Mouse (Mus musculus) heart, embryonic 12.5 days (tissue): ENCODE data around the gene Sec14l5. TPM values are rescaled to one million over a fixed set of nuclear protein-coding genes. Genes with fewer than 3 reads are reported as not detected.
A peak's percentile ranks its signal among the peaks of the same experiment; 100 is the strongest.

Experiments used
- ATAC-seq: fragments of 200-750 bp; cut with Nextera tagmentation; 2 replicates; pipeline ENCODE4 v1.8.0; 2017; ENCODE audit warnings: moderate TSS enrichment, moderate library complexity; ENCODE audit not compliant: insufficient number of reproducible peaks, low FRiP score
- H3K27ac ChIP-seq: fragments of 300-500 bp; sonication (generic); 2 replicates; pipeline ENCODE4 v1.5.1; 2016; ENCODE audit warnings: mild to moderate bottlenecking, moderate library complexity; ENCODE audit not compliant: poor library complexity, severe bottlenecking
- H3K27me3 ChIP-seq: fragments of 300-500 bp; sonication (generic); replicated peaks from 2 replicates; pipeline ENCODE4 v1.6.1; 2016; ENCODE audit warnings: mild to moderate bottlenecking, moderate library complexity
- H3K36me3 ChIP-seq: fragments of 300-500 bp; sonication (generic); 2 replicates; pipeline ENCODE4 v1.6.1; 2016; ENCODE audit warnings: mild to moderate bottlenecking, moderate library complexity
- H3K4me1 ChIP-seq: fragments of 300-500 bp; sonication (generic); replicated peaks from 2 replicates; pipeline ENCODE4 v1.6.1; 2016; ENCODE audit warnings: mild to moderate bottlenecking
- H3K4me2 ChIP-seq: fragments of 300-500 bp; sonication (generic); 2 replicates; pipeline ENCODE4 v1.6.1; 2016; ENCODE audit warnings: mild to moderate bottlenecking, moderate library complexity
- H3K4me3 ChIP-seq: fragments of 300-500 bp; sonication (generic); 2 replicates; pipeline ENCODE4 v1.5.1; 2016; ENCODE audit warnings: mild to moderate bottlenecking
- H3K9ac ChIP-seq: fragments of 300-500 bp; sonication (generic); 2 replicates; pipeline ENCODE4 v1.6.1; 2016; ENCODE audit warnings: mild to moderate bottlenecking, moderate library complexity
- H3K9me3 ChIP-seq: fragments of 300-500 bp; sonication (generic); replicated peaks from 2 replicates; pipeline ENCODE4 v1.6.1; 2016; ENCODE audit warnings: mild to moderate bottlenecking, moderate library complexity
- WGBS: fragments of 180-500 bp; shearing (Covaris S2); methylation state at CpG from one replicate; pipeline ENCODE4 v1.1.7; 2016; 5-methylcytosine and 5-hydroxymethylcytosine counted together
- polyA plus RNA-seq: library from polyadenylated mRNA; unstranded; fragments of >200 nt; fragmentation: Nextera tagmentation; extraction: Ambion mirVana; gene quantifications from 2 replicates; pipeline ENCODE4 v1.2.1, GENCODE M21; 2016

Gene Sec14l5
- polyA plus RNA-seq, 1 experiment from 2014 or later: not detected

DNA sequence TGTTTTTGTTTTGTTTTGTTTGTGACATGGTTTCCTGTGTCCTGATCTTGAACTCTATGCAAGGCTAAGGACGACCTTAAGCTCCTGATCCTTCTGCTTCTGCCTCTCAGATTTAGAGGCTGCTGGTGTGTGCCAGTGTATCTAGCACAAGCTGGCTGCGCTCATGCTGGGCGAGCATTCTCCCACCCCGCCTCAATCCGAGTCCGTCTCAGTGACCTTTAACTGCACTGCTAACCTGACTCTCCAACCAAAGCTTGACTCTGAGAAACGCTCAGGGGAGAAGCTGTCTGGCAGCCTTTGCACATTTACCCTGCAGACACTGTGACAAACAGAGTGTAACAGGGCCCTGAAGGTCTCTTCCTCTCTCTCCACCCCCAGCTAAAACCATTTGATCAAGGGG, 38.8 kb downstream of the Sec14l5 start:
- H3K27ac ChIP-seq: no peak overlapping the region

DNA sequence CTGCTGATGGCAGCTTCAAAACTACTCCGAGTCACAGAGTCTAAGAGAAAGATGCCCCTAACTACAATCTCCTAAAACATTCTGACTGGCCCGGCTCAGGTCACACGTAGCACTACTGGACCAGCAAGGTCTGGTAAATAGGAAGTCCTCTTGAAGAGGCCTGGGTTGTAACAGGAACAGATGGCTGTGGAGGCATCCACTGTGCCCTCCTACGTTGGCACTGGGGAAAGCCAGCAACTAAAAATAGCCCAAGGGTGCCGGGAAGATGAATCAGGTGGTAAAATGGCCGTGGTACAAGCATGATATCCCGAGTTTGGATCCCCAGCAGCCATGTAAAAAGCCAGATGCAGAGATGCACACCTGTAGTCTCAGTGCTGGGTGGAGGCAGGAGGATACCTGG, 39.3 kb downstream of the Sec14l5 start:
- WGBS: 47% methylated on average over 7 of the region's 7 CpGs
- H3K4me3 ChIP-seq: no peak overlapping the region
- H3K9ac ChIP-seq: no peak overlapping the region
- no peak for ATAC-seq
- H3K27me3 ChIP-seq: peaks cover 31% of the 10 kb centered on the region; the same call in 1 of the 2 replicates
- no peak overlapping the region for H3K27ac ChIP-seq
- no peak overlapping the region for H3K4me2 ChIP-seq
- no peaks in the 10 kb centered on the region for H3K36me3 ChIP-seq
- peaks cover 9% of the 10 kb centered on the region for H3K4me1 ChIP-seq
- no peaks in the 10 kb centered on the region for H3K9me3 ChIP-seq

More for the DNA sequence above, 38.8 kb downstream of the Sec14l5 start:
- Histone ChIP-seq H3K27me3 (peaks cover 34% of the 10 kb centered on the region), H3K4me1 (peaks cover 9% of the 10 kb centered on the region), H3K4me2 (no peak overlapping the region), H3K36me3 (no peaks in the 10 kb centered on the region), H3K9ac (no peak overlapping the region), H3K9me3 (no peaks in the 10 kb centered on the region), H3K4me3 (no peak overlapping the region)
- WGBS: 66% methylated on average over 7 of the region's 7 CpGs
- no peak for ATAC-seq

DNA sequence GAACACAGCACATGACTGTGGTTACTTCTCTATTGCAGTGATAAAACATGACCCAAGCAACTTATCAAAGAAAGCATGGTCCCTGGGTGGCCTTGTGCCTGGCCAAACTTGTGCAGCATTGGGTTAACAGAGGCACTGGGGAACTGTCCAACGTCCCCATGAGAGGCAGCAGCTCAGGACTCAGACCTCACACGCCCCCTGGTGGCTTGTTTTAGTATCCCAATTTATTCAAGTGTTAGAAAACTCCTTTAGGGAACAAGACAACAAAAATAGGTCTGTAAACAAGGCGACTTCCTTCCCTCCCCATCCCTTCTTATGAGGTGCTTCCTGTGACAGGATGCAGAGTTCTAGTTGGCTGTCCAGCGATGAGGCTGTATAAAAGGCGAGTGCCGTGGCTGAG, 48.2 kb downstream of the Sec14l5 start:
- no peaks in the 10 kb centered on the region for H3K4me1 ChIP-seq
- no peak overlapping the region for H3K27ac ChIP-seq
- peaks cover 30% of the 10 kb centered on the region for H3K36me3 ChIP-seq
- 20% methylated on average over 6 of the region's 6 CpGs for WGBS
- ATAC-seq: no peak
- H3K9ac ChIP-seq: peak overlapping the region; percentile 14; the same call in 1 of the 2 replicates
- no peaks in the 10 kb centered on the region for H3K9me3 ChIP-seq
- no peaks in the 10 kb centered on the region for H3K27me3 ChIP-seq
- no peak overlapping the region for H3K4me3 ChIP-seq
- no peak overlapping the region for H3K4me2 ChIP-seq

DNA sequence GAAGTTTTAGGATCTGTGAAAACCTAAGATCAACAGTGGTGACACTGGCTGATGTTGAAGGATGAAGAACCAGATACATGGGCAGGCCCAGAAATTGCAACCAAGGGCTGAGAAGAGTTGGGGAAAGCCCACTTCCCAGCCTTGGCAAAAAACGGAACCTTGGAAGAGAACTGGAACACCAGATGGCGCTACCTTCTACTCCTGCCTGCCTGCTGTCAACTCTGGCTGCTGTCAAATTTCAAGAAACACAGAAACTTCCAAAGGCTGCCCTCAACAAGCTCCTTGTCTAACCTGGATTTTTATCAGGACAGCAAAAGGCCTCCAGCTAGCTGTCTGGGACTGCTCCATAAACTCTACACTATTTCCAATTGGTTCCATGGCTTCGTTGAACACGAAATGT, 55.8 kb downstream of the Sec14l5 start:
- Histone ChIP-seq H3K9me3 (no peaks in the 10 kb centered on the region), H3K4me3 (peak overlapping the region; percentile 71), H3K9ac (no peak overlapping the region; the same call in 1 of the 2 replicates), H3K27me3 (no peaks in the 10 kb centered on the region), H3K4me1 (peaks cover 11% of the 10 kb centered on the region; the same call in 1 of the 2 replicates), H3K27ac (no peak overlapping the region), H3K36me3 (peaks cover 27% of the 10 kb centered on the region), H3K4me2 (peak overlapping the region; percentile 98)
- no peak for ATAC-seq
- 10% methylated on average over 4 of the region's 4 CpGs for WGBS

DNA sequence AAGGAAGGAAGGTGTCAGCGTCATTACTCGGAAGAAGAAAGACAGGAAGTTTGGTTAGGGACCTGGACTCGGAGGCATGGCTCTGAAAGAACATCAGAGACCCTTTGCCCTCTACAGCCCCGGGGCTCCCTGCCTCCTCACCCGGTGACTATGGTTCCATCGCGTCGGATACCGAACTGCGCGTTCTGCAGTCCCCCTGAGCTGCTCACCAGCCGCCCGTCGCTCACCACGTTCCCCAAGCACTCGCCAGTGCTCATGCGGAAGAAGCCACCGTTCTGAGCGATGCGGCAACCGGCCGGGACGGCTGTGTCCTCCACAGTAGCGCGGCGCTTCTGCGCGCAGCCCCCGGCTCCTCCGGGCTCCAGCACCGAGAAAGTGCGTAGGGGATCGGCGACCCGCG, 56.3 kb downstream of the Sec14l5 start:
- H3K27me3 ChIP-seq: no peaks in the 10 kb centered on the region
- WGBS: under 1% methylated on average over 36 of the region's 36 CpGs
- peaks cover 25% of the 10 kb centered on the region for H3K36me3 ChIP-seq
- peak overlapping the region; percentile 72 for H3K9ac ChIP-seq
- H3K4me2 ChIP-seq: peak overlapping the region; percentile 98
- H3K9me3 ChIP-seq: no peaks in the 10 kb centered on the region
- H3K4me3 ChIP-seq: peak overlapping the region; percentile 71
- peak; percentile 26 for ATAC-seq
- H3K27ac ChIP-seq: no peak overlapping the region
- peaks cover 11% of the 10 kb centered on the region; the same call in 1 of the 2 replicates for H3K4me1 ChIP-seq

DNA sequence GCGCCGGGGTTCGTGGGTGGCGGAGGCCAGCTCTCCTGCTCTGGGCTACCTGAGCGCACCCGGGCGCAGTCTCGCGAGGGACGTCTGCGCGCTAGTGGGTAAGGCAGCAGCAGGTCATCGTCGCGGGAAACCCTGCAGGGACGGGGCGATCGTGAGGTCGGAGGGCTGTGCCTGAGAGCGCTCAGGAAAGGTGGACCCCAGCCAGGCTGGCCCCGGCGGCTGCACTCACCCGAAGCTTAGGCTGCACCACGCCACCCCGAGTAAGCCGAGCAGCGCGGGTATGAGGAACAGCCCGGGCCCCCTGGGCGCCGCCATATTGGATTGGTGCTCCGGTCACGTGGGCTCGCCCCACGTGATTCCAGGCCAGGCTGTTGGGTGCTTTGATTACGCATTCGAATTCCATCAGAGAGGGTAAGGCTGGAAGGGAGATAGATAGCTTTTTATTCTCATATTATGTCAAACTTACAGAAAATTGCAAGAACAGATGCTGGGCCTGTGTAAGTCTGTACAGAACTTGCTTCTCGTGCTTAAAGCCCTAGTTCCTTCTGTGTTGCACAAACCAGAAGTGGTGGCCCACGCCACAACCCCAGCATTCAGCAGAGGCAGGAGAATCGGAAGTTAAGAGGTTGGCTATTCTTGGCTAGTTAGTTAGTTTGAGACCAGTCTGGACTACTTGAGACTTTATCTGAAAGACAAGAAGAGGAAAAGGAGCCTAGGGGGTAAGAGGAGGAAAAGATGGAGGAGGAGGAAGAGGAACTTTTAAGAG, 56.9 kb downstream of the Sec14l5 start, which contains the start of gene Nagpa:
Gene Nagpa, minus strand, starts transcription at position 345 of the 766 bp plus-strand sequence.
- H3K4me1 ChIP-seq: peaks cover 11% of the 10 kb centered on the region; the same call in 1 of the 2 replicates
- peak within 1 kb of the TSS; percentile 71 for H3K4me3 ChIP-seq
- no peaks in the 10 kb centered on the region for H3K27me3 ChIP-seq
- peak within 1 kb of the TSS; percentile 72 for H3K9ac ChIP-seq
- no peaks in the 10 kb centered on the region for H3K9me3 ChIP-seq
- H3K4me2 ChIP-seq: peak within 1 kb of the TSS; percentile 98
- peaks cover 19% of the 10 kb centered on the region for H3K36me3 ChIP-seq
- H3K27ac ChIP-seq: no peak within 1 kb of the TSS
- peak; percentile 84 for ATAC-seq
- WGBS: 3% methylated on average over 40 of the region's 40 CpGs

DNA sequence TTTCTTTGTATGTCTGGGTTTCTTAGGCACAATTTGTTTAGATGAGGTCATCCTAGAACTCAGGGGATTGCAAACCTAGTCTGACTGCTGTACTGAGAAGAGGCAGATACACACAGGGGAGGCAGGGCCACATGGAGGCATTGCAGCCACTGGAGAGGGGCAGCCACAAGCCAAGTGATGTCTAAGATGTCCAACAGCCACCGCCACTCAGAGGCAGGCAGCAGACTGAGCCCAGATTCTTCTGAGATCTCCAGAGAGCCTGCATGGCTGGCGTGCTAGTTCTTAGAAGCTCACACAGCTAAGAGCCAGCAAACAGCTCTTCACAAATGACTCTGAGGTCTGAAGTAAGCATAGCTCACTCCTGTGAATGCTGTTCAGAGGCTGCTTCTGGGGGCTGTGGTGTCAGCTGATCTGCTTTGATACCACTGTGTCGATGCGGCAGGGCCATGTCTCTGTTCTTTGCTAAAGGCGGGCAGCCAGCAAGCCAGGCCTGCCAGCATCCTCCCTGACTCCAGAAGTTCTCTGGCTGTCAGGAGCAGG, 58.6 kb downstream of the Sec14l5 start:
- no peak overlapping the region for H3K9ac ChIP-seq
- no peak overlapping the region for H3K4me2 ChIP-seq
- ATAC-seq: no peak
- no peaks in the 10 kb centered on the region for H3K9me3 ChIP-seq
- H3K4me3 ChIP-seq: no peak overlapping the region
- H3K36me3 ChIP-seq: 0 out of 2 replicates have a peak, but pooled peaks cover 3% of the 10 kb centered on the region
- WGBS: 58% methylated on average over 5 of the region's 5 CpGs
- H3K27me3 ChIP-seq: no peaks in the 10 kb centered on the region
- H3K4me1 ChIP-seq: peaks cover 11% of the 10 kb centered on the region; the same call in 1 of the 2 replicates
- no peak overlapping the region for H3K27ac ChIP-seq

DNA sequence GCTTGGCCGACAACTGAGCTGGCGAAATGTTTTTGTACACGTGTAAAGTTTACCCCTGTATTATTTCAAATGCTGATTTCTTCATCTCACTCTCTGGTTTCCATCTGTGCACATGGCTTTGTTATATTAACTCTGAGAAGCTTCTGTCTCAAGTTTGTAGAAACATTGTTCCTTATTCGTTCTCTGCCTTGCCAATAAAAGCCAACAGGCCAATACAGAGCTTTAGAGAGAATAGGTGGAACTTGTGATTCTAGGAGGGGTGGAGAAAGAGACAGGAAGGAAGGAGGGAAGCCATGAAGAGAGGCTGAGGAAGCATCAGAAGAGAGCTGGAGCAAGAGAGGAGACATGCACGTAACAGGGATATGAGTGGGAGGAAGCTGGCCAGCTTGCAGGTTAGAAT, 59.1 kb downstream of the Sec14l5 start:
- Histone ChIP-seq H3K27me3 (no peaks in the 10 kb centered on the region), H3K36me3 (0 out of 2 replicates have a peak, but pooled peaks cover 2% of the 10 kb centered on the region), H3K4me1 (peaks cover 11% of the 10 kb centered on the region; the same call in 1 of the 2 replicates), H3K4me3 (no peak overlapping the region), H3K9me3 (no peaks in the 10 kb centered on the region), H3K9ac (no peak overlapping the region), H3K4me2 (no peak overlapping the region), H3K27ac (no peak overlapping the region)
- no peak for ATAC-seq
- 55% methylated on average over 5 of the region's 5 CpGs for WGBS

DNA sequence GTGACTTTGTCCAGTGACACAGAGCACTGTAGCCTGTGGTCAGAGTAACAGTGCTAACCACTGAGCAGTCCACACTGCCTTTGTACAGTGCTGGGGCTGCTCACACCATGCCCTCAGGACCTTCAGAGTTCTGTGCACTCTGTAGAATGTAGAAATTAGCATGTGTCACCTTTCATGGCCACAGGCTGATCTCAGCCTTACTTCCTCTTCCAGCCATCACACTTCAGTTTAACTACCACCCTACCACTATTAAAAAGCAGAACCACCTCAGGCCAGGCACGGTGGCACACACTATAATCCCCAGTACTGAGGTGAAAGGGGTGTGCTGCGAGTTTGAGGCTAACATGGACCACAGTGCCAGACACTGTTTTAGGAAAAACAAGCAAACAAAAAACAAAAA, 63.5 kb downstream of the Sec14l5 start:
- H3K9me3 ChIP-seq: no peaks in the 10 kb centered on the region
- no peaks in the 10 kb centered on the region for H3K4me1 ChIP-seq
- H3K9ac ChIP-seq: no peak overlapping the region
- no peak overlapping the region for H3K27ac ChIP-seq
- H3K4me2 ChIP-seq: no peak overlapping the region
- ATAC-seq: no peak
- no peak overlapping the region for H3K4me3 ChIP-seq
- H3K36me3 ChIP-seq: no peaks in the 10 kb centered on the region
- H3K27me3 ChIP-seq: 0 out of 2 replicates have a peak, but pooled peaks cover 2% of the 10 kb centered on the region
- 67% methylated on average over 2 of the region's 2 CpGs for WGBS

DNA sequence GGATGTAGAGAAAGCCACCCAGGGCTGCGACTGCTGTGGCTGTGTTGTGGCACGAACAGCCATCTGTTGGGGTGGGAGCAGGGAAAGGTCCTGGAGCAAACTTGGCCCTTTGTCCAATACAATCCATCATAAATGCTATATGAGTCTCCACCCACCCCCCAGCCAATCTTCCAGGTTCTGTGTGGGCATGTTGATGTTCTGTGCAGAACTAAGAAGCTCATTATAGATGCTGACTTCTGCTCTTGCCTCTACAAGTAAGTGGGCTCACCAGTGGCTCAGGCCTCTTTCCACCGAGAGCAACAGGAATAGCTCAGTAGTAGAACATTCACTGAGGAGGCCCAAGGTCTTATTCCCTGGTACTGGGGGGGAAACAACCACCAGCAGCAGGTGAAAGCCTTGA, 65.2 kb downstream of the Sec14l5 start:
- no peaks in the 10 kb centered on the region for H3K9me3 ChIP-seq
- H3K27ac ChIP-seq: no peak overlapping the region
- no peak for ATAC-seq
- H3K9ac ChIP-seq: no peak overlapping the region
- 76% methylated on average over 3 of the region's 3 CpGs for WGBS
- peaks cover 3% of the 10 kb centered on the region; the same call in 1 of the 2 replicates for H3K27me3 ChIP-seq
- no peak overlapping the region for H3K4me3 ChIP-seq
- H3K4me2 ChIP-seq: no peak overlapping the region
- H3K4me1 ChIP-seq: peaks cover 8% of the 10 kb centered on the region
- no peaks in the 10 kb centered on the region for H3K36me3 ChIP-seq

DNA sequence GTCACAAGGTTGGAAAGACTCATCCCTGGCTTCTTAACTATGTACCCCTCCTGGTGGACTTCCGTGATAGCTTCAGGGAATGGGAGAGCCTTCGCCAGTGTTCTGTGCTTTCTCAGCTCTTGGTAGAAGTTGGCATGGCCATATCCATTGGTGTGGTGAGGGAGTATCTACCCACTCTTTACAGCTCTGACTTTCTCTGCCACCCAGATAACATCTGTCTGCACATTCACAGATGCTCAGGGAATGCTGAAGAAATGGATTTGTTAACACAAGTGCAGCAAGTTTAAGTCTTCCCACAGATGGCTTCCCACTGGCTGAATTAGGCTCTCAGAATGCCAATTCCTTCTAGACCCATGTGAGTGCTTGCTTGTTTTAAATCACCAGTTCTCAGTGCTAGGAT, 67.2 kb downstream of the Sec14l5 start:
- peaks cover 8% of the 10 kb centered on the region; the same call in 1 of the 2 replicates for H3K27me3 ChIP-seq
- no peak overlapping the region for H3K27ac ChIP-seq
- H3K36me3 ChIP-seq: no peaks in the 10 kb centered on the region
- WGBS: 81% methylated on average over 2 of the region's 2 CpGs
- no peak for ATAC-seq
- peaks cover 11% of the 10 kb centered on the region for H3K4me1 ChIP-seq
- no peak overlapping the region for H3K4me3 ChIP-seq
- no peak overlapping the region for H3K4me2 ChIP-seq
- H3K9me3 ChIP-seq: no peaks in the 10 kb centered on the region
- H3K9ac ChIP-seq: no peak overlapping the region
